Mouse (Mus musculus): ENCODE data around the gene App. TPM values are rescaled to one million over a fixed set of nuclear protein-coding genes. Genes with fewer than 3 reads are reported as not detected.

App gene
- total RNA-seq, 2 experiments from 2014 or later = 63.2 to 121 TPM

GRCm38 (mm10) chr16:85092183-85092582, 81.4 kb downstream of the App start:
- ATAC-seq (replicated peaks; ENCODE audit: poor library complexity, severe bottlenecking) = no peak

DNA sequence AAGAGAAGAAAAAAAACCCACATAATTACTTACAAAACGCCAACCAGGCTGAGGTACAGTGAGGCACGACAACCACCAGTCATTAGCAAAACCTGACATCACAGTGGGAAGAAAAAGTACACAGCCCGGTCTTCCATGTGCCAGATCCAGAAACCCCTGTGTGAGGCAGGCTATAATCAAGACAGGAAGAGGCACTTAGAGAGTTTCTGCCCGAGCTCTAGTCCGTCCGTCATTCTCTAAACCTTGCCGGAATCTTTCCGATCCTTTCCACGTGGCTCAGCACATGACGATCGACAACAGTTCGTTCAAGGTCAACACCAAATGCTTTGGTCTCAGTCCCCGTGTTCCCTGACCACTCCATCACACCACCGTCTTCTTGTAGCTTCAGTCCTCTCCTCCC, 82.6 kb downstream of the App start:
- no peak for ATAC-seq (replicated peaks; ENCODE audit: poor library complexity, severe bottlenecking)

- no peak for ATAC-seq (replicated peaks; ENCODE audit: poor library complexity, severe bottlenecking)
These were observed 85.4 kb downstream of the App start for GRCm38 (mm10) chr16:85088126-85088525.

GRCm38 (mm10) chr16:85086303-85086702, 87.3 kb downstream of the App start:
- ATAC-seq (replicated peaks; ENCODE audit: poor library complexity, severe bottlenecking) = no peak

DNA sequence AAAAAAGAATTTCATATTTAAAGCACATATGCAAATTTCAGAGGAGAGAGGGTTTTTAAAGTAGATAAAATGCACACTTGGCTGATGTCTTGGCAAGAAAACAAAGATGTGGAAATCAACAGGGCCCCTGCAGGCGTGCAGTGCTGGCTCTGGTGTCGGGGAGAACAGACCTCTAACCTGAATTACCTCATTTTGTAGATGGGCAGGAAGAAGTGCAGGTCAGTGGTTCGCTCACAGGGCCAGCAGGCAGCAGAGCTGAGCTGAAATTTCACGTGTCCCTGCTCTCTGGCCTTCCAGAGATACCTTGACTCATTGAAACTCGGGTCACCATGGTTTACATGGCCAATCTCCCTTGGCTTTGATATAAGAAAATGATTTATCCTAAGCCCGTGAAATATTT, 87.7 kb downstream of the App start:
- no peak for ATAC-seq (replicated peaks; ENCODE audit: poor library complexity, severe bottlenecking)

GRCm38 (mm10) chr16:85084152-85084551, 89.4 kb downstream of the App start:
- ATAC-seq (replicated peaks; ENCODE audit: poor library complexity, severe bottlenecking) = peak; percentile 90

GRCm38 (mm10) chr16:85075330-85075729, 98.2 kb downstream of the App start:
- ATAC-seq (replicated peaks; ENCODE audit: poor library complexity, severe bottlenecking) = no peak

- no peak for ATAC-seq (replicated peaks; ENCODE audit: poor library complexity, severe bottlenecking)
These were observed 98.7 kb downstream of the App start for GRCm38 (mm10) chr16:85074889-85075288.

DNA sequence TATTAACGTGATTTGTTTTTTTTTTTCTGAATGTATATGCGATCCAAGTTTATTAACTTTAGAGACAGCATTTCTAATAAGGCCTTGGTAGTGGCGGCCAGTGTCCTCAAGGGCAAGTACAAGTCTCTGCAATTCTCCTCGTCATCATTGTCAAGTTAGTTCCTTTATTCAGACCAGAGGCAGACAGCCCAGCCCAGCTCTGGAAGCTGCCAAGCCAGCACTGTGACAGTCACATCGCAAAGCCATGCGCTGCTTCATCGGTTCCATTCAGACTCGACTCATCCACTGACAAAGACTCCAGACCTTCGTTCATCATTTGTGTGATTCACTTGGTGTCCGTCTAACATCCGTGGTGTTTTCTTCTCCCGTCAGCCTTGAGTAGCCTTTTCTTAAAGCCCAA, 100.9 kb downstream of the App start:
- peak; percentile 60 for ATAC-seq (replicated peaks; ENCODE audit: poor library complexity, severe bottlenecking)

GRCm38 (mm10) chr16:85071791-85072190, 101.8 kb downstream of the App start:
- peak; percentile 88 for ATAC-seq (replicated peaks; ENCODE audit: poor library complexity, severe bottlenecking)

GRCm38 (mm10) chr16:85071248-85071647, 102.3 kb downstream of the App start:
- no peak for ATAC-seq (replicated peaks; ENCODE audit: poor library complexity, severe bottlenecking)

GRCm38 (mm10) chr16:85067254-85067893, 106.2 kb downstream of the App start:
- ATAC-seq (replicated peaks; ENCODE audit: poor library complexity, severe bottlenecking) = no peak

DNA sequence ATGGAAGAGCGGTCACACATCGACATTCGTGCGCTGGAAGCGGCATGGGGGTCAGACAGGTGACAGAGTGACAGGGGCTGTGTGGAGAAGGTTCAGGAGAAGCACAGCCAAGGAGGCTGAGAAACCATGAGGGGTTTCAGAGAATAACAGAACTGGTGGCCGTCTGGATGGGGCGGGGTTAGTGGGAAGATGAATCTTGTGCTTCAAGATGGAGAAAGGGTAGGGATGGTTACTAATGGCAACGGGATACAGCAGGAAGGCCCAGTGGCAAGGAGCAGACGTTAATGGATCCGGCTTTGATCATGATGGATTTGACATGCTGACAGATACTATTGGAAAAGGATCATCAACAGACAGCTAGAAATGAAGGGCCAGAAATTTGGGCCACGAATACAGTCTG, 107.3 kb downstream of the App start:
- no peak for ATAC-seq (replicated peaks; ENCODE audit: poor library complexity, severe bottlenecking)

GRCm38 (mm10) chr16:85064800-85065199, 108.8 kb downstream of the App start:
- ATAC-seq (replicated peaks; ENCODE audit: poor library complexity, severe bottlenecking) = peak; percentile 89

DNA sequence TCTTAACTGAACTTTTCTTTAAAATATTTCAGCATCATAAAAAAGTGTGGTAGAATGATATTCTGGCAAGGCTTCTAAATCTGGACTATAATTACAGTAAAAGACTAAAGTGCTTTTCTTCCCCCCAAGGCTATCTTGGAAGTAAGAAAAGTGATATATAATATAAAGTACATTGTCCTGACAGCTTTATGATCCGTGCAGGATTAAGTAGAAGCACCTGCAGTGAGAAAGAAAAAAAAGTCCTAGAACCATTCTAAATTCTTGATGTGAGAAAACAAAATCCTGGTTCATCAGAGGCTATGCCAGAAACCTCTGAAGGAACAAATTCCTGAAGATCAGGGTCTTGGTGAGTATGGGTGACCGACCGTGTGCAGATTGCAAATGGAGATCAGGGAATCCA, 110.8 kb downstream of the App start:
- no peak for ATAC-seq (replicated peaks; ENCODE audit: poor library complexity, severe bottlenecking)

GRCm38 (mm10) chr16:85061725-85062124, 111.8 kb downstream of the App start:
- no peak for ATAC-seq (replicated peaks; ENCODE audit: poor library complexity, severe bottlenecking)

DNA sequence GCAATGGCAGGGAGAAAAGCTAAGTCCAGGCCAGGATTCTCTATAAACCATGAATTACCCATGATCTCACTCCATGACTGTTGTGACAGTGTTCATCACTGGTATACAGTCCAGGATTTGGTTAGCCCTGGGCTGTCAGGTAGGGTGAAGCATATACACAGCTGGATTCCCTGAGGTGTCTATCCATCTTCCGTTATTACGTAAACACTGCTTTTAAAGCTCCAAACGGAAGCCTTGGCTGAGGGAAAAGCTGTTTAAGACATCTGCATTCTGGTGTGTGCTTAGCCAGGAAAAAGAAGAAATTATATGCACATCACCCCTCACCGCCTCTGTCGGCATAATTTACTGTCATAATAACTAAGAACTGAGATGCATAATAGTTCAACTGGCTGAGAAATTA, 115.4 kb downstream of the App start:
- no peak for ATAC-seq (replicated peaks; ENCODE audit: poor library complexity, severe bottlenecking)

GRCm38 (mm10) chr16:85056212-85056611, 117.4 kb downstream of the App start:
- peak; percentile 33; the same call in 1 of the 2 replicates for ATAC-seq (replicated peaks; ENCODE audit: poor library complexity, severe bottlenecking)

- no peak for ATAC-seq (replicated peaks; ENCODE audit: poor library complexity, severe bottlenecking)
These were observed 119.6 kb downstream of the App start for GRCm38 (mm10) chr16:85053996-85054395.

DNA sequence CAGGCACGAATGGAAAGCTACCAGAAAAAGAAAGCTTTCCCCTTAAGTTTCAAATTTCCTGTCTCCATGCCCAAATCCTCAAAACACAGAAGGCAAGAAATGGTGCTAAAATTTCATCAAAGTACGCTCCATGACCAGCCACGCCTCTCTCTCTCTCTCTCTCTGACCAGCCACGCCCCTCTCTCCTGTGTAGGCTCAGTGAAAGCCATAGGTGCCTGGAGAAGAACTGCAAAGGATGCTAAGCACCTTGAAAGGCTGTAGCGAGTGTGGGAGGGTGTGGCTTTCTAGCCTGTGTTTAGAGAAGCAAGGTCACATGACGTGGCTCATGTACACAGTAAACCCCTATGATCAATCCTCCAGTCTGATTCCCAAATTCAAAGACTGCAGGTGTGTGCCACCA, 126.3 kb downstream of the App start:
- no peak for ATAC-seq (replicated peaks; ENCODE audit: poor library complexity, severe bottlenecking)

GRCm38 (mm10) chr16:85041153-85041959, 132.2 kb downstream of the App start:
- ATAC-seq (replicated peaks; ENCODE audit: poor library complexity, severe bottlenecking) = no peak

DNA sequence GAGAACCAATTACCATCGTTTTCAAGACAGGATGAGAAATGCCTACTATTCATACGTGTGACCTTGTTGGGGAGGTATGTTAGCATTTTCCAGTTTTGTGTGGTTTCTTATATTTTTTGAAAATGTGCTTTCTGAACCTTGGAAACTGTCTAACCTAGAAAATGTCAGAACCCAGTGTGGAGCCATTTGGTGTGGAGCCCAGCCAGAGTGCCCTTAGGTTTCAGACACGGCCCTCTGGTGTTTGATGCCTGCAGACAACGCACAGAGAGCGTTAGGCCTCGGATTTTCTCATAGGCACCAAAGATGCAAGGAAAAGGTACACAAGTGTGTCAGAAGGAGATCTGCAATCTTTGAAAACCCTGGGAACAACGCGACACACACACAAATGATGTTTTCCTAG, 134.8 kb downstream of the App start:
- no peak for ATAC-seq (replicated peaks; ENCODE audit: poor library complexity, severe bottlenecking)

Data from granulocyte monocyte progenitor cell, adult 5-6 weeks (primary cell).